Mouse (Mus musculus) erythroblast, embryonic 14.5 days (primary cell): ENCODE data around the gene Hoxc9.

Source experiments
- GATA1 ChIP-seq: IDR thresholded peaks from 2 replicates; pipeline ENCODE4 v1.6.1; 2012; ENCODE audit warnings: low read length, inconsistent platforms, mixed read lengths
- TAL1 ChIP-seq: IDR thresholded peaks from 3 replicates; pipeline ENCODE4 v1.6.1; 2012; ENCODE audit warnings: low read length, inconsistent platforms, mixed read lengths

DNA sequence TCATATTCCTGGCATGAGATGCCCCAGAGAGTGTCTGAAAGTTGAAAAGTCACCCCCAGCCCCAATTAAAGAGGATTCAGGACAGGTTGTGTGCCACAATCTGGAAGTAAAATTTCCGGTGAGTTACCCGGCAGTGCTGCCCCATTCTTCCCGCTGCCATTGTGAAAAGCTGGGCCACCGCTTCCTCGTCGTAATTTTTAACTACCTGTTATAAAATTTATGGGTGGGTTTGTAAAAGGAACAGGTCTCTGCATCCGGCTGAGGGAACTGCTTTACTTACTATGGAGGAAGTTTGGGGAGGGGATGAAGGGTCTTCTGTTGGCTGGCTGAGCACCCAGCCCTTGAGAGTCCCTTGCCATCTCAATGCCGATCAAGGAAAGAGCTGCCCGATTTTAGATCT, 20.3 kb downstream of the Hoxc9 start:
- no peak for TF ChIP-seq TAL1
- no peak for TF ChIP-seq GATA1
